Mouse (Mus musculus) CH12.LX (cell line): ENCODE measurements around the gene Klc4. TPM values are rescaled to one million over a fixed set of nuclear protein-coding genes. Genes with fewer than 3 reads are reported as not detected.

Experiments used
- DNase-seq: peaks from one replicate; pipeline ENCODE4 v3.0.0-alpha.2; 2013; ENCODE audit errors: extremely low read depth
- H3K27ac ChIP-seq: 2 replicates; pipeline ENCODE4 v1.5.1; 2012; ENCODE audit warnings: low read depth, mild to moderate bottlenecking, control low read depth, moderate library complexity; ENCODE audit not compliant: insufficient read depth
- H3K27me3 ChIP-seq: replicated peaks from 2 replicates; pipeline ENCODE3; 2012; ENCODE audit warnings: inconsistent platforms
- H3K36me3 ChIP-seq, 2 experiments: replicated peaks in 1 of 2; 2 replicates each; pipeline versions ENCODE3 to v1.6.1; 2012; ENCODE audit warnings: inconsistent platforms in 1 of 2, low read length in 1 of 2, mild to moderate bottlenecking in 1 of 2, mixed read lengths in 1 of 2, moderate library complexity in 1 of 2; ENCODE audit not compliant: control insufficient read depth in 1 of 2, insufficient read depth in 1 of 2
- H3K4me1 ChIP-seq, 2 experiments: 2 replicates each; pipeline ENCODE4 v1.6.1; 2012; ENCODE audit warnings: inconsistent platforms in 1 of 2, moderate library complexity in 1 of 2; ENCODE audit not compliant: insufficient read depth in 2 of 2, control insufficient read depth in 1 of 2
- H3K4me2 ChIP-seq: 2 replicates; pipeline ENCODE4 v1.6.1; 2012; ENCODE audit warnings: low read depth, mild to moderate bottlenecking, control low read depth; ENCODE audit not compliant: poor library complexity, insufficient read depth, severe bottlenecking
- H3K4me3 ChIP-seq, 3 experiments: fragments of 150-350 bp in 1 of 3; sonication (generic) in 1 of 3; replicated peaks in 1 of 3; 2 replicates each; pipeline versions ENCODE3 to v1.5.1; 2011 to 2012; ENCODE audit warnings: low read depth in 2 of 3, low read length in 2 of 3, mild to moderate bottlenecking in 2 of 3, moderate library complexity in 2 of 3, control low read depth in 1 of 3, improper control_type of control experiment in 1 of 3, inconsistent platforms in 1 of 3, mixed read lengths in 1 of 3; ENCODE audit not compliant: poor library complexity in 1 of 3
- H3K79me2 ChIP-seq: replicated peaks from 2 replicates; pipeline ENCODE4 v1.6.1; 2012; ENCODE audit warnings: mild to moderate bottlenecking, moderate library complexity; ENCODE audit not compliant: control insufficient read depth, poor library complexity, insufficient read depth, severe bottlenecking; ENCODE audit errors: extremely low read depth
- H3K9ac ChIP-seq: 2 replicates; pipeline ENCODE4 v1.6.1; 2012; ENCODE audit warnings: low read depth, mild to moderate bottlenecking, control low read depth, moderate library complexity; ENCODE audit not compliant: insufficient read depth
- H3K9me3 ChIP-seq: replicated peaks from 2 replicates; pipeline ENCODE3; 2012; ENCODE audit warnings: low read length, inconsistent platforms, mixed read lengths
- CHD1 ChIP-seq: IDR thresholded peaks from 2 replicates; pipeline ENCODE4 v1.6.1; 2012; ENCODE audit warnings: low read depth, low read length, improper control_type of control experiment, inconsistent platforms
- CHD2 ChIP-seq: IDR thresholded peaks from 2 replicates; pipeline ENCODE4 v1.6.1; 2011; ENCODE audit warnings: low read length, improper control_type of control experiment
- E2F4 ChIP-seq: IDR thresholded peaks from 2 replicates; pipeline ENCODE4 v1.6.1; 2011; ENCODE audit warnings: low read depth, low read length, improper control_type of control experiment; ENCODE audit not compliant: insufficient replicate concordance
- EP300 ChIP-seq: IDR thresholded peaks from 2 replicates; pipeline ENCODE4 v1.6.1; 2011; ENCODE audit warnings: low read length, improper control_type of control experiment
- ETS1 ChIP-seq: conservative IDR thresholded peaks from 2 replicates; pipeline ENCODE4 v1.6.1; 2012; ENCODE audit warnings: low read depth, mild to moderate bottlenecking, inconsistent platforms, low read length, improper control_type of control experiment, moderate library complexity
- GABPA ChIP-seq: IDR thresholded peaks from 2 replicates; pipeline ENCODE4 v1.6.1; 2012; ENCODE audit warnings: low read depth, low read length, improper control_type of control experiment, inconsistent platforms; ENCODE audit not compliant: insufficient replicate concordance
- IRF4 ChIP-seq: IDR thresholded peaks from 2 replicates; pipeline ENCODE4 v1.6.1; 2014; ENCODE audit warnings: low read depth, mild to moderate bottlenecking, inconsistent platforms, low read length, improper control_type of control experiment
- JUND ChIP-seq: conservative IDR thresholded peaks from 2 replicates; pipeline ENCODE4 v1.6.1; 2011; ENCODE audit warnings: low read depth, low read length, improper control_type of control experiment
- KAT2A ChIP-seq: IDR thresholded peaks from 2 replicates; pipeline ENCODE4 v1.6.1; 2012; ENCODE audit warnings: low read length, improper control_type of control experiment, inconsistent platforms; ENCODE audit not compliant: insufficient replicate concordance
- MAX ChIP-seq: IDR thresholded peaks from 2 replicates; pipeline ENCODE4 v1.6.1; 2011; ENCODE audit warnings: low read length, improper control_type of control experiment
- MAZ ChIP-seq: IDR thresholded peaks from 2 replicates; pipeline ENCODE4 v1.6.1; 2012; ENCODE audit warnings: low read depth, mild to moderate bottlenecking, inconsistent platforms, low read length, improper control_type of control experiment, moderate library complexity
- MEF2A ChIP-seq: IDR thresholded peaks from 2 replicates; pipeline ENCODE4 v1.6.1; 2014; ENCODE audit warnings: low read depth, mild to moderate bottlenecking, inconsistent platforms, low read length, improper control_type of control experiment, borderline replicate concordance
- NELFE ChIP-seq: IDR thresholded peaks from 2 replicates; pipeline ENCODE4 v1.6.1; 2011; ENCODE audit warnings: low read depth, low read length, improper control_type of control experiment
- POLR2A ChIP-seq: IDR thresholded peaks from 2 replicates; pipeline ENCODE4 v1.6.1; 2011; ENCODE audit warnings: low read depth, mild to moderate bottlenecking, improper control_type of control experiment, low read length
- POLR2AphosphoS2 ChIP-seq: IDR thresholded peaks from 2 replicates; pipeline ENCODE4 v1.6.1; 2011; ENCODE audit warnings: low read depth, low read length, improper control_type of control experiment
- RAD21 ChIP-seq: IDR thresholded peaks from 2 replicates; pipeline ENCODE4 v1.6.1; 2011; ENCODE audit warnings: low read depth, mild to moderate bottlenecking, low read length, improper control_type of control experiment, moderate library complexity
- RCOR1 ChIP-seq: conservative IDR thresholded peaks from 2 replicates; pipeline ENCODE4 v1.6.1; 2012; ENCODE audit warnings: low read depth, mild to moderate bottlenecking, inconsistent platforms, low read length, improper control_type of control experiment
- SMC3 ChIP-seq: IDR thresholded peaks from 2 replicates; pipeline ENCODE4 v1.6.1; 2011; ENCODE audit warnings: low read depth, low read length, improper control_type of control experiment
- TBP ChIP-seq: conservative IDR thresholded peaks from 2 replicates; pipeline ENCODE4 v1.6.1; 2011; ENCODE audit warnings: low read depth, low read length, improper control_type of control experiment
- UBTF ChIP-seq: IDR thresholded peaks from 2 replicates; pipeline ENCODE4 v1.6.1; 2012; ENCODE audit warnings: low read depth, mild to moderate bottlenecking, inconsistent platforms, low read length, improper control_type of control experiment, moderate library complexity
- USF1 ChIP-seq: IDR thresholded peaks from 2 replicates; pipeline ENCODE4 v1.6.1; 2014; ENCODE audit warnings: low read depth, mild to moderate bottlenecking, inconsistent platforms, low read length, improper control_type of control experiment
- USF2 ChIP-seq: conservative IDR thresholded peaks from 2 replicates; pipeline ENCODE4 v1.6.1; 2011; ENCODE audit warnings: low read depth, low read length, improper control_type of control experiment
- ZKSCAN1 ChIP-seq: IDR thresholded peaks from 2 replicates; pipeline ENCODE4 v1.6.1; 2012; ENCODE audit warnings: low read depth, inconsistent platforms, low read length, improper control_type of control experiment, borderline replicate concordance
- ZMIZ1 ChIP-seq: IDR thresholded peaks from 2 replicates; pipeline ENCODE4 v1.6.1; 2012; ENCODE audit warnings: low read depth, mild to moderate bottlenecking, inconsistent platforms, low read length, improper control_type of control experiment
- dilution Hi-C: fragments of 300-500 bp; cut with MboI; formaldehyde crosslinking; loops from 2 replicates; pipeline ENCODE4 v1.14.3; 2020; ENCODE audit warnings: low sequenced_read_pairs; ENCODE audit not compliant: extremely low pct_unique_long_range_greater_than_20kb, extremely low pct_ligation_motif_present
- in situ Hi-C: fragments of 300-500 bp; cut with MboI; formaldehyde crosslinking; loops from 3 replicates; pipeline ENCODE4 v1.14.3; 2019; ENCODE audit warnings: low sequenced_read_pairs, low pct_ligation_motif_present, low pct_unique_long_range_greater_than_20kb, mixed read lengths
- polyA plus RNA-seq: library from polyadenylated mRNA; unstranded; fragments of >175 nt; gene quantifications from 2 replicates; pipeline ENCODE4 v1.2.1, GENCODE M21; 2012; ENCODE audit warnings: low read depth; ENCODE audit not compliant: insufficient read length
- total RNA-seq, 2 experiments: library from RNA; depleted of rRNA; stranded (reverse); fragments of 300-350 nt in 1 of 2; fragments of >200 nt in 1 of 2; gene quantifications; 2 replicates each; pipeline ENCODE4 v1.2.3; 2012 to 2014

Gene Klc4
- total and polyA plus RNA-seq, 3 experiments, result 6.6 to 10.7 (median 6.7) TPM

- TF ChIP-seq RAD21 (no peak), RCOR1 (no peak), UBTF (0 out of 2 replicates have a peak, but pooled peaks have one; percentile 31), GABPA (0 out of 2 replicates have a peak, but pooled peaks have one; percentile 2), POLR2A (no peak), USF2 (peak; percentile 89), MAZ (no peak), POLR2AphosphoS2 (peak; percentile 8; the same call in 1 of the 2 replicates), ETS1 (no peak; the same call in 1 of the 2 replicates)
Observed at GRCm38 (mm10) chr17:46646322-46646662, 470 bp upstream of the Klc4 start (continued).

- dilution Hi-C loops, result no loop called here
- H3K4me3 ChIP-seq, result peak overlapping the region; percentile 75 to 92 (median 83)
- H3K27me3 ChIP-seq, result no peaks in the 10 kb centered on the region
- peak overlapping the region; percentile 91 for H3K9ac ChIP-seq
- peaks cover 5 to 44% of the 10 kb centered on the region in 2 experiments; a peak in 3 of 4 replicates for H3K4me1 ChIP-seq
- H3K4me2 ChIP-seq, result peak overlapping the region; percentile 99
- peaks cover 9% of the 10 kb centered on the region for H3K79me2 ChIP-seq
- H3K27ac ChIP-seq, result no peak overlapping the region
- TF ChIP-seq USF1 (no peak), IRF4 (no peak), SMC3 (no peak), POLR2AphosphoS2 (no peak), UBTF (no peak), ZKSCAN1 (no peak), E2F4 (no peak), CHD1 (no peak), NELFE (no peak), KAT2A (no peak), MAX (no peak), JUND (no peak), EP300 (no peak), CHD2 (no peak), TBP (no peak), MEF2A (no peak), ZMIZ1 (no peak)
- in situ Hi-C loops, result no loop called here
- peaks cover 14 to 43% of the 10 kb centered on the region in 2 experiments for H3K36me3 ChIP-seq
- no peaks in the 10 kb centered on the region for H3K9me3 ChIP-seq
- DNase-seq, result no peak
Observed at GRCm38 (mm10) chr17:46644916-46645475, 826 bp downstream of the Klc4 start.
